Mouse (Mus musculus): Measurements from ENCODE around the gene Mgarp.
A peak's percentile ranks its signal among the peaks of the same experiment; 100 is the strongest.
"Not testable (repeated sequence)": the region's sequence is repeated elsewhere in the genome, so short reads cannot be mapped to it uniquely, and the experiment has no call there.

The Mgarp gene

DNA sequence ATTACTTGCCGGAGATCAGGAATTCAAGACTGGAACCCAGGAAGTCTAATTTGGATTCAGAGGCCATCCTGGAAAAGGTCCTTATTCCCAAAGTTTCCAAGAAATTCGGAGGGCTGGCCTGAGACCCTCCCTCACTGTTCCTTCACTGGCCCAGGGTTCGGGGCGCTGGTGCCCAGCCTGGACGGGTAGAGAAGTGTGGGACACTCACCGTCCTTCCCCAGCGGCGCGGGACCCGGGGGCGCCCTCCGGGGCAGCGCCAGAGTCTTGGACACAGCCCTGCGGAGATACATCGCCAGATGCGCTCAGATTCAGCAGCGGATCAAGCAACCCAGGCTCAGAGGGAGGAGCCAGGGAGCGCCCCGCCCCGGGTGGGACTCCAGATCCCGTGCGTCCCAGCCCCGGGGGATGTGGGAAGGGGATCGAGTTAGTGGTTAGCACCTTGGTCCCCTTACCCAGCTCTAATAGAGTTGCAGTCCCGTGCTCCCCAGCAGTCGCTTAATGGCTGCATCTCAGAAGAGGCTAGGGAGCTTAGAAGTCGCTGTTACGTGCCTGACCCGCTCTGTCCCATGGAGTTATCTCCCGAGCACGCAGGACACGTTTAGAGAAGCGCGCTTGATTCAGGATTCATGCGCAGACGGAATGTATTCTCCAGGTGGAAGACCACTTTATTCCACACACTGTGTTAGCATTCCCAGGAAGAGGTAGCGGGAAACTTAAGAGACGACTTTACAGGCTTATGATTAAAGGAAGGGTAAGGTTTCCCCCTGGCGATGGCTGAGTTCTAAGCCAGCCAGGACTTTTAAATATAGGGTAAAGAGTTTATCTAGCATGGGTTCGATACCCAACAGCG, at the start of gene Mgarp:
TSS of gene Mgarp (minus strand) at position 520 of the 850 bp plus-strand sequence.
- DNase-seq (ENCODE audit: low spot score): peak; percentile 67

DNA sequence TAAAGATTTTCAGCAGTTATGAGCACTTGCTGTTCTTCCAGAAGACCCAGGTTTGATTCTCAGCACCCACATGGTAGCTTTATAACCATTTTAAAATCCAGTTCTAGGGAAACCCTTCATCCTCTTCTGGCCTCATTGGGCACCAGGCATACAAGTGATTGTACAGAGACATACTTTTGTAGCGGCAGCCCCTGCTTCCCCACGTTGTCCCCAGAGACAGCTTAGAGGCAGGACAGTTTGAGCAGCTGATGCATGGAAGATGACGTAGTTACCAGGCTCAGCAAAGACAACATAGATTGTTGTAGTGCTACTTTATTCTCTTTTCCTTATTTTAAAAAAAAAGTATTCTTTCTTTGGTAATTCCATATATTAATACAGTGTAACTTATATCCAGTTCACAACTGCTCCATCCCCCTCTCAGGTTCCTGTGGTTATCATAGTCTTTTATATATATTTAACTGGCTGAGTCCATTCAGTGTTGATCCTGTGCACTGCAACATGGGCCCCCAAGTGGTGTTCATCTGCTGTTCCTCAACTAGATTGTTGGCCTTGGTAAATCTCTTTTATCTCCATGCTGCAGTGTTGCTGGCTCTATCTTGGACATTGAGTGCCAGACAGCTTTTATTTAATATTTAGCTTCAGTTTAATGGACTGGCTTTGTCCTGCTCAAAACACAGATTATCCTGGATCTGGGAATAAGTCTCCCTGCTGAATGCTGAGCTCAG, 38.5 kb upstream of the Mgarp start:
- no peak for DNase-seq (ENCODE audit: low spot score)

DNA sequence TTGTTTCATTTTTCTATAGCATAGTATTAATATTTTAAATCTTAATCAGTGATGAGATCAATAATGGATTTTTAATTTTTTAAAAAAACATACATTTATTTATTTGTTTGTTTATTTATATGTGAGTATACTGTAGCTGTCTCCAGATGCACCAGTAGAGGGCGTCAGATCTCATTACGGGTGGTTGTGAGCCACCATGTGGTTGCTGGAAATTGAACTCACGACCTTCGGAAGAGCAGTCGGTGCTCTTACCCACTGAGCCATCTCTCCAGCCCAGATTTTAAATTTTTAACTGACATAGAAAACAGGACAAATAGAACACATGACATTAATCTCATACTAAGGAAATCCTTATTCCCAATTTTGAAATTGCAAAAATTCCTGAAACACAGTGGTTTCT, 37.8 kb upstream of the Mgarp start:
- DNase-seq (ENCODE audit: low spot score): not testable (repeated sequence)

- no peak for DNase-seq (ENCODE audit: low spot score)
These were observed 28.9 kb upstream of the Mgarp start for GRCm38 (mm10) chr3:51425394-51425793.

GRCm38 (mm10) chr3:51421921-51422320, 25.4 kb upstream of the Mgarp start:
- DNase-seq (ENCODE audit: low spot score): no peak

DNA sequence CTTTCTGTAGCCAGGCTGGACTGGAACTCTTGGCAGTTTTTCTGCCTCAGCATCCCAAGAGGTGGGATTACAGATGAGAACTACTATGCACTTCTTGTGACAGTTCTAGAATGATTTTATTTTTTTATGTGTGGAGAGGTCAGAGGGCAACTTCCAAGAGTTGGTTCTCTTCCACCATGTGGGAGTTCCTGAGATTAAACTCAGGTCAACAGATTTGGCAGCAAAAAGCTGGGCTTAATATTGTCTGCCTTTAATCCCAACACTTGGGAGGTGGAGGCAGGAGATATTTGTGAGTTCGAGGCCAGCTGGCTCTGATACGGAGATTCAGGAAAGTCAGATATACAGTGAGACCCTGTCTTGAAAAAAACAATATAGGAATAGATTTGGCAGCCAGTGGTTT, 21.4 kb upstream of the Mgarp start:
- no peak for DNase-seq (ENCODE audit: low spot score)

GRCm38 (mm10) chr3:51417485-51417884, 20.9 kb upstream of the Mgarp start:
- DNase-seq (ENCODE audit: low spot score): no peak

GRCm38 (mm10) chr3:51417135-51417458, 20.6 kb upstream of the Mgarp start:
- DNase-seq (ENCODE audit: low spot score): no peak

- peak; percentile 39 for DNase-seq (ENCODE audit: low spot score)
These were observed 20.0 kb upstream of the Mgarp start for GRCm38 (mm10) chr3:51416364-51417134.

- no peak for DNase-seq (ENCODE audit: low spot score)
These were observed 19.5 kb upstream of the Mgarp start for GRCm38 (mm10) chr3:51416073-51416363.

- DNase-seq (ENCODE audit: low spot score): peak; percentile 96
These were observed 18.8 kb upstream of the Mgarp start, which contains the start of gene Naa15 for GRCm38 (mm10) chr3:51415098-51416072. Gene Naa15, plus strand, starts transcription at chr3:51415148.

GRCm38 (mm10) chr3:51413276-51413675, 16.7 kb upstream of the Mgarp start:
- peak; percentile 12 for DNase-seq (ENCODE audit: low spot score)

- peak; percentile 25 for DNase-seq (ENCODE audit: low spot score)
These were observed 15.9 kb upstream of the Mgarp start for GRCm38 (mm10) chr3:51412457-51412856.

- DNase-seq (ENCODE audit: low spot score): peak; percentile 98
These were observed 12.1 kb upstream of the Mgarp start, which contains the start of gene Ndufc1 for GRCm38 (mm10) chr3:51408561-51409183. Gene Ndufc1, minus strand, starts transcription at chr3:51408988.

DNA sequence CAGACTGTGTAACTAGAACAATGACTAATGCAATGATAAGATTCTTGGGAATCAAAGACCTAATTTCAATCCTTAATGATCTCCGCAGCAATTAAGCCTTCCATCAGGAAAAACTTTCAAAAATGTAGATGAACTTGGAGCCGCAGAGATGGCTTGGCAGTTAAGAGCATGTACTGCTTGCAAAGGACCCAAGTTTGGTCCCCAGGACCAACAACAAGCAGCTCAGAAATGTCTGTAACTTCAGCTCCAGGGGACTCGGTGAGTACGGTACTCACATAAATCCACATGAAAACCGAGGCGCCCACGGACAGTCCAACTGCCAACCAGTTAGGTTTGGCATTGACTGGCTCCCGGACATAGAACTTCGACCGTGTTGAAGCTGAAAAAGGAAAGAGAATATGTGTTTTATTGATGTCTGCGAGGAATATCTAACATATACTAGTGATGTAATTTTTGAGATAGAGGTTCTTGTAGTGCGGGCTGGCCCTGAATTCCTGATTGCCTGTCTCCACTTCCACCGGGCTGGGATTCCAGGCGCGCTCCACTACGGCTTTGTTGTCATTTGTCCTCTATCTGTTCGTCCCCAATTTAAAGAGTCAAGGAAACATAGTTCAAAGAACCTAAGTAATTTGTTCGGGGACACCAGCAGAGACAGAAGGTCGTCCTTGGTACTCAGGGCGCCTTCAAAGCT, 11.5 kb upstream of the Mgarp start:
- DNase-seq (ENCODE audit: low spot score): no peak

GRCm38 (mm10) chr3:51402628-51403027, 6.1 kb upstream of the Mgarp start:
- DNase-seq (ENCODE audit: low spot score): no peak

- not testable (repeated sequence) for DNase-seq (ENCODE audit: low spot score)
These were observed 5.5 kb upstream of the Mgarp start for GRCm38 (mm10) chr3:51402054-51402453.

GRCm38 (mm10) chr3:51400682-51401081, 4.1 kb upstream of the Mgarp start:
- no peak for DNase-seq (ENCODE audit: low spot score)

DNA sequence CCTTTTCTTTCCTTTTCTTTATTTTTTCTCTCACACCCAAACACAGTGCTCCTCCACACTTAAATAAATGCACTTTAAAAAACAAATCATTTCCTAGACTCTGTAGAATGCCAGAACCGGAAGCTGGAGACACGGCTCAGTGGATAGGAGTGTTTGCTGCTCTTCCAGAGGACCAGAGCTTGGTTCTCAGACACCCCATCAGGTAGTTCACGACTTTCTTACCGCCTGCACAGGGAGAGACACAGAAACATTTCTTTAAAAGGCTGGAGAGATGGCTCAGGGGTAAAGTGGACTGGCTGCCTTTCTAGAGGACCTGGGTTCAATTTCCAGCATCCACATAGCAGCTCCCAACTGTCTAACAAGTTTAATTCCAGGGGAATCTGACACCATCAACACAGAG, 3.0 kb upstream of the Mgarp start:
- DNase-seq (ENCODE audit: low spot score): no peak

- DNase-seq (ENCODE audit: low spot score): no peak
These were observed 2.1 kb upstream of the Mgarp start for GRCm38 (mm10) chr3:51398667-51399066.
